Mouse (Mus musculus): ENCODE results near the gene Trmt44. TPM values are rescaled to one million over a fixed set of nuclear protein-coding genes. Genes with fewer than 3 reads are reported as not detected.
A peak's percentile ranks its signal among the peaks of the same experiment; 100 is the strongest.

Trmt44 gene
- polyA plus RNA-seq, 1 experiment = 6.3 TPM

DNA sequence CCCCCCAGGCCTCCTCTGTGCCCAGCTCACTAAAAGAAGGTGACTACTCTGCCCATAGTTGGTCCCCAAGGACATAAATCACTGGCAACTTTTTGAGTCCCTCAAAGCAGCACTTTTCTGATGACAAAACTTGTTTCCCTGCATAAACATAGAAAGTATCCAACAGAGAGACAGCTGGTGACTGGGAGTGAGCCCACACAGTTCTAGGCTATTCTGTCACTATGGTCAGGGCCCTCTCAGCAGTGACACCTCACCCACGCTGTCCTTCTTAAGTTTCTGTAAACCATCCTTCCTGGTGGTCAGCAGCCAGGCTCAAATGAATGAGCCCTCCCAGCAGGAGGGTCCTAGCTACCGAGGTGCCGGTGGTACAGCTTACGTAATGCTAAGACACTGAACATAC lies 8.2 kb downstream of the Trmt44 start:
- no peaks in the 10 kb centered on the region for H3K4me1 ChIP-seq (ENCODE audit: control insufficient read depth, insufficient read depth, low read length)
- no peak for DNase-seq
- no peak overlapping the region for H3K27ac ChIP-seq (ENCODE audit: insufficient read depth, low read length)
- no peaks in the 10 kb centered on the region for H3K27me3 ChIP-seq (ENCODE audit: control insufficient read depth, insufficient read depth, low read length)
- TF ChIP-seq POLR2A (IDR thresholded peaks at IDR 0.05; ENCODE audit: borderline replicate concordance, insufficient read depth, low read length) (no peak), CTCF (IDR thresholded peaks at IDR 0.05; ENCODE audit: borderline replicate concordance, insufficient read depth, low read depth, low read length) (no peak)
- H3K4me3 ChIP-seq (replicated peaks; ENCODE audit: insufficient read depth, low read depth, low read length) = no peak overlapping the region
- WGBS = 77% methylated on average over 4 of the region's 4 CpGs

DNA sequence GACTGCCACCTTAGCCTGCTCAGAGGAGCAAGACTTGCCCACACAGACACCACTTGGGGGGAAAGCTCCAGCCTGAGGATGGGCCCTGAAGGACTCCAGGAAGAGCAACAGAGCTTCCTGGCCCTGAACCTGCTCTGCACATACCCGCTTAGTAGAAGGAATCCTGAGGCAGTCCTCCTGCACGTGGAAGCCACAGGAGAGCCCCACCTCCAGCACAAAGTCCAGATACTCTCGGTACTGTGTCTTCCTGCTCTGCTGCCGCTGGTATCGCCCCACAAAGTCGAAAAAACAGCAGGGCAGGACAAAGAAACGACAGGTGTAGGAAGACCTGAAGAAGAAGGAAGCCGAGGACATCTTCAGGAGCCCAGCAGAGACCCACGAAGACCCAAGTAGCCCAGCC lies 9.7 kb downstream of the Trmt44 start:
- Histone ChIP-seq H3K27ac (ENCODE audit: insufficient read depth, low read length) (no peak overlapping the region), H3K4me3 (replicated peaks; ENCODE audit: insufficient read depth, low read depth, low read length) (no peak overlapping the region), H3K4me1 (ENCODE audit: control insufficient read depth, insufficient read depth, low read length) (no peaks in the 10 kb centered on the region), H3K27me3 (ENCODE audit: control insufficient read depth, insufficient read depth, low read length) (no peaks in the 10 kb centered on the region)
- no peak for DNase-seq
- TF ChIP-seq POLR2A (IDR thresholded peaks at IDR 0.05; ENCODE audit: borderline replicate concordance, insufficient read depth, low read length) (no peak), CTCF (IDR thresholded peaks at IDR 0.05; ENCODE audit: borderline replicate concordance, insufficient read depth, low read depth, low read length) (no peak)
- 90% methylated on average over 9 of the region's 9 CpGs for WGBS

DNA sequence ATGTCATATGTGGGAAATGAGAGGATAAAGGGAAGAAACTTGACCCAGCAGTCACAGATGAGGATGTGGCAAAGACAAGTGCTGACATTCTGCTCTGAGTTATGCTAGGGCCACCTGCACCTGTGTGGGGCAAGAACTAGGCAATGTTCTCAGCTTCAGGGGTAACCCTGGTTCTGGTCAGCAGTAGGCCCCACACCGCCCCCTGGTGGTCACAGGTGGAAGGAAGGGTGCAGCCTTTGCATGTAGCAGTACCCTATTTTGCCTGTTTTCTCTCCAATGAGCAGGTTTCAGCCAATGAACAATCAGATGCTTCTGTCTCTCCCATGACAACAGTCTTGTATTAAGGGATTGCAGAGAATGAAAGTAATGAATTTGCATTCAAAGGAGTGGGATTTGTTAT lies 11.4 kb downstream of the Trmt44 start:
- H3K4me3 ChIP-seq (replicated peaks; ENCODE audit: insufficient read depth, low read depth, low read length) = no peak overlapping the region
- 0% methylated on average over 1 of the region's 1 CpGs for WGBS
- H3K27ac ChIP-seq (ENCODE audit: insufficient read depth, low read length) = no peak overlapping the region
- TF ChIP-seq CTCF (IDR thresholded peaks at IDR 0.05; ENCODE audit: borderline replicate concordance, insufficient read depth, low read depth, low read length) (peak; percentile 95), POLR2A (IDR thresholded peaks at IDR 0.05; ENCODE audit: borderline replicate concordance, insufficient read depth, low read length) (no peak)
- H3K27me3 ChIP-seq (ENCODE audit: control insufficient read depth, insufficient read depth, low read length) = no peaks in the 10 kb centered on the region
- H3K4me1 ChIP-seq (ENCODE audit: control insufficient read depth, insufficient read depth, low read length) = no peaks in the 10 kb centered on the region
- DNase-seq = peak; percentile 57 to 75

DNA sequence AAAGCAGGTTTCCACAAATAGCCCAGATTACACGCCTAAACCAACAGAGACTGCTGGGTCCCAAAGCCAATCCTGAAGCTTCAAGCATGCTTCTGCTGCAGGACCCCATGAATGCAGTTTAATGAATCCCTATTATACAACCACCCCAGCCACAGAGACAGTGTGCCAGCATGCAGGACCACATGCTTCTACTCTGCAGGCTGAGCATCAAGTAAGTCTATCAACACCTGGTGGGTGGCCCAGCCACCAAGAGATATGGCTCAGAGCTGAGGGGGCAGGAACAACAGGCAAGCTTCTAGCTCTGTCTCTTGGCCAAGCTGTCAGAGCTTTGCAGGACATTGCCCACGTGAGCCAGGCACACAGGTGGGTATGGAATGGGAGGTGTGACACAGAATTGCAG lies 12.3 kb downstream of the Trmt44 start:
- Histone ChIP-seq H3K4me3 (replicated peaks; ENCODE audit: insufficient read depth, low read depth, low read length) (no peak overlapping the region), H3K27me3 (ENCODE audit: control insufficient read depth, insufficient read depth, low read length) (no peaks in the 10 kb centered on the region), H3K27ac (ENCODE audit: insufficient read depth, low read length) (no peak overlapping the region), H3K4me1 (ENCODE audit: control insufficient read depth, insufficient read depth, low read length) (no peaks in the 10 kb centered on the region)
- WGBS = 46% methylated on average over 2 of the region's 2 CpGs
- DNase-seq = no peak
- TF ChIP-seq POLR2A (IDR thresholded peaks at IDR 0.05; ENCODE audit: borderline replicate concordance, insufficient read depth, low read length) (no peak), CTCF (IDR thresholded peaks at IDR 0.05; ENCODE audit: borderline replicate concordance, insufficient read depth, low read depth, low read length) (no peak)

DNA sequence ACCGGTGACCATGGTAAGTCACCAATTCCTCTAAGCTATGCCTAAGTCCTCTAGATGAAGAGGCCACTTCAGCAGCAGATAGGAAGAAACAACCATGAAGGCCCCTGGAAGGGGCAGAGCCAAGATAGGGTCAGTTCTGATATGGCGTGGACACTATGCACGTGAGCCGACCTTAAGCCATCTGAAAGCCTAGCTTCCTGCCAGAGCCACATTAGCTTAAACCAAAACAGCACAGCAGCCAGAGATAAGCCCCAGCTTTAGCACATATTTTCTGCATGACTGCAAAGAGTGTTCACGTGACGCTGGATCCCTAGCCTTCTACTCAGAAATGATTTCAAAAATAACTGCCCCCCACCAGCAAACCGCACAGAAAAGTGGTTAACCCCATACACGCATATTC lies 15.4 kb downstream of the Trmt44 start:
- Histone ChIP-seq H3K4me3 (replicated peaks; ENCODE audit: insufficient read depth, low read depth, low read length) (no peak overlapping the region), H3K27ac (ENCODE audit: insufficient read depth, low read length) (no peak overlapping the region), H3K27me3 (ENCODE audit: control insufficient read depth, insufficient read depth, low read length) (no peaks in the 10 kb centered on the region), H3K4me1 (ENCODE audit: control insufficient read depth, insufficient read depth, low read length) (no peaks in the 10 kb centered on the region)
- DNase-seq = no peak
- 69% methylated on average over 8 of the region's 8 CpGs for WGBS
- TF ChIP-seq CTCF (IDR thresholded peaks at IDR 0.05; ENCODE audit: borderline replicate concordance, insufficient read depth, low read depth, low read length) = no peak
- no peak for TF ChIP-seq POLR2A (IDR thresholded peaks at IDR 0.05; ENCODE audit: borderline replicate concordance, insufficient read depth, low read length)

DNA sequence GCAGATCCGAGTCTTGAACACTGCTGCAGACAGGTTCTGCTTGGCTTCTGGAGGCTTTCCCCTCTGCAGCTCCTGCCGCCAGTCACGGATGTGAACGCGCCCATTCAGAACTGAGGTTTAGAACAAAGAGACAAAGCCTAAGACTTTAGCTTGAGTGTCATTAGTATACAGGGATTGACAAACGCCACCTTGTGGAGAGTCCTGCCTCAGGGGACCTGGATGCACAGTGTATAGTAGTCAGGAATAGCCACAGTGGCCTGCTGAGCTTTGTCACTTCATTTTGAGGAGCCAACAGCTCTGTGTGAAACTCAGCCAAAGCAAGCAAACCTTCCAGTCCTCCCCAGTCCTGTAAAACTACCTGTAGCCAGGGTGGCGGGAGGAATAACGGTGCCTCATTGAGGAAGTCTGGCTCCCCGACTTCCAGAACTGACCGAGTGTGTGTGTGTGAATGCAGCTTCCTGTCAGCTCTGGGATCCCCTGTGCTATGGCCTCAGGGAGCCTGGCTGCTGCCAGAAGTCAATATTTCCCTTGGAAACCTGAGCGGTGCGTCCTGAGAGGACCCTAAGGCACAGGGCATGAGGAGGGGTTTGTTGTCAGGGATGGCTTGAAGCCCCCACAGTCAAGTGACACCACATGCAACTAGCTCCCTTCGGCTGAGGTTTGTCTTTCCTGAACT lies 16.8 kb downstream of the Trmt44 start:
- WGBS = 54% methylated on average over 13 of the region's 13 CpGs
- no peak overlapping the region for H3K27ac ChIP-seq (ENCODE audit: insufficient read depth, low read length)
- H3K4me3 ChIP-seq (replicated peaks; ENCODE audit: insufficient read depth, low read depth, low read length) = no peak overlapping the region
- DNase-seq = no peak
- peaks cover 8% of the 10 kb centered on the region for H3K4me1 ChIP-seq (ENCODE audit: control insufficient read depth, insufficient read depth, low read length)
- H3K27me3 ChIP-seq (ENCODE audit: control insufficient read depth, insufficient read depth, low read length) = no peaks in the 10 kb centered on the region
- no peak for TF ChIP-seq POLR2A (IDR thresholded peaks at IDR 0.05; ENCODE audit: borderline replicate concordance, insufficient read depth, low read length)
- peak; percentile 33; the same call in 1 of the 2 replicates for TF ChIP-seq CTCF (IDR thresholded peaks at IDR 0.05; ENCODE audit: borderline replicate concordance, insufficient read depth, low read depth, low read length)

DNA sequence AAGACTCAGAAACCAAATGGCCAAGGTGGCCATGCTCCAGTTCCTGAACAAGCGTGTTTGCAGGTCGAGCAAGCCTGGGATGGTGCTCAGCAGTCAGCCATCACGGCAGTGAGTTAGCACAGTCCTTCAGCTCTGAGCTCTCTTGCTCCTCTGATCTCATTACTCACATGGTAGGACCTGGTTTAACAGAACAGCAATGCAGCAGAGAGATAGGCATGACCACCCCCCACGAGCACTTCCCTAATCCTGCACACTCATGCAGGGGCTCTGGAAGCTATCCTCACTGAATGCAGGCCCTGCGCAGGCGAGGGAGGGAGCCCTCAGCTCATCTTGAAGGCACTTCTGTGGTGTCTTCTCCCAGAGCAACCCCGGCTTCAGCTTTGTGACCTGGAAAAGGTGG lies 18.5 kb downstream of the Trmt44 start:
- Histone ChIP-seq H3K4me3 (replicated peaks; ENCODE audit: insufficient read depth, low read depth, low read length) (no peak overlapping the region), H3K4me1 (ENCODE audit: control insufficient read depth, insufficient read depth, low read length) (peaks cover 24% of the 10 kb centered on the region), H3K27ac (ENCODE audit: insufficient read depth, low read length) (no peak overlapping the region), H3K27me3 (ENCODE audit: control insufficient read depth, insufficient read depth, low read length) (no peaks in the 10 kb centered on the region)
- DNase-seq = no peak
- TF ChIP-seq CTCF (IDR thresholded peaks at IDR 0.05; ENCODE audit: borderline replicate concordance, insufficient read depth, low read depth, low read length) (no peak), POLR2A (IDR thresholded peaks at IDR 0.05; ENCODE audit: borderline replicate concordance, insufficient read depth, low read length) (no peak)
- WGBS = 72% methylated on average over 7 of the region's 7 CpGs

DNA sequence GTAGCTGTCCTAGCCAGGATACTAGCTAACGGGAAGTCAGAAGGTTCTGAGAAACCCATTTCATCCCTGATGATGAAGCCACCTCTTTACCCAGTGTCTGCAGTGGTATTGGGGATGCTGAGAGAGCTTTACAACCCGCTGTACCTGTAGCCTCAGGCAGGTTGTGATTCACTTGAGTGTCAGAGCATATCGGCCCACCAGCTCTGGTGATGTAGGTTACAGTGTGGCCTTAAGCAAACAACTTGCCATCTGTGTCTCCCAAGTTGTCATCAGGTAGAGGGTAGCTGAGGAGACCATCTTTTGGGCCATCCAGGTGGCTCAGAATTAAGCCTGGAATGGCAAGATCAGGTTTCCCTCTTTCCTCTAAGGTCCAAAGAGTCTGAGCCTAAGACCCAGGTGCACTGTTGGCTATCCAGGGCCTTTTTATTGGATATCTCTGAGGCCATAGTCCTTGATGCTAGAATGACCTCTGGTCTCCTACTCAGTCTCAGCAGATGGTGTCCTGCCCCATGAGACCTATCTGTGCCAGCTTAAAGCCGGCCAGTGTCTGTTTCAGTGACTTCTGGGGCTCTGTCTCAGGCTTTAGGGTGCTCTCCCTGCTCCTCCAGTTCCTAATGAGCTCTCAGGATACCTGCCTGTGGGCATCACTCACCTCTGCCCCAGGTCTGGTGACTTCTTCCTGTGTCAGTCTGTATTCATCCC lies 21.9 kb downstream of the Trmt44 start:
- no peak for TF ChIP-seq POLR2A (IDR thresholded peaks at IDR 0.05; ENCODE audit: borderline replicate concordance, insufficient read depth, low read length)
- no peak for TF ChIP-seq CTCF (IDR thresholded peaks at IDR 0.05; ENCODE audit: borderline replicate concordance, insufficient read depth, low read depth, low read length)
- H3K27ac ChIP-seq (ENCODE audit: insufficient read depth, low read length) = peak overlapping the region; percentile 54; the same call in 1 of the 2 replicates
- no peaks in the 10 kb centered on the region for H3K27me3 ChIP-seq (ENCODE audit: control insufficient read depth, insufficient read depth, low read length)
- WGBS = 31% methylated on average over 4 of the region's 4 CpGs
- DNase-seq = no peak
- no peak overlapping the region for H3K4me3 ChIP-seq (replicated peaks; ENCODE audit: insufficient read depth, low read depth, low read length)
- peaks cover 24% of the 10 kb centered on the region for H3K4me1 ChIP-seq (ENCODE audit: control insufficient read depth, insufficient read depth, low read length)

All from cerebellum, adult 2 months (tissue).